Mouse (Mus musculus) midbrain, embryonic 14.5 days (tissue): ENCODE data around the gene Slc1a7. TPM values are rescaled to one million over a fixed set of nuclear protein-coding genes. Genes with fewer than 3 reads are reported as not detected.

Source experiments
- ATAC-seq: fragments of 200-750 bp; cut with Nextera tagmentation; 2 replicates; pipeline ENCODE4 v1.8.0; 2017; ENCODE audit warnings: moderate number of reproducible peaks, moderate library complexity; ENCODE audit not compliant: low FRiP score, low TSS enrichment
- DNase-seq: peaks from one replicate; pipeline ENCODE4 v3.0.0-alpha.2; 2015
- H3K27ac ChIP-seq: fragments of 300-500 bp; sonication (generic); replicated peaks from 2 replicates; pipeline ENCODE4 v1.5.1; 2014; ENCODE audit warnings: mild to moderate bottlenecking, low read depth, low read length, moderate library complexity
- H3K27me3 ChIP-seq: fragments of 300-500 bp; sonication (generic); 2 replicates; pipeline ENCODE4 v1.6.1; 2014; ENCODE audit warnings: low read length, control low read depth, mixed read lengths; ENCODE audit not compliant: control insufficient read depth, insufficient read depth
- H3K36me3 ChIP-seq: fragments of 300-500 bp; sonication (generic); 2 replicates; pipeline ENCODE4 v1.6.1; 2014; ENCODE audit warnings: low read length, control low read depth; ENCODE audit not compliant: control insufficient read depth, insufficient read depth
- H3K4me1 ChIP-seq: fragments of 300-500 bp; sonication (generic); 2 replicates; pipeline ENCODE4 v1.6.1; 2014; ENCODE audit warnings: mild to moderate bottlenecking, antibody characterized with exemption, low read length, control low read depth; ENCODE audit not compliant: control insufficient read depth, insufficient read depth
- H3K4me2 ChIP-seq: fragments of 300-500 bp; sonication (generic); 2 replicates; pipeline ENCODE4 v1.6.1; 2014; ENCODE audit warnings: mild to moderate bottlenecking, low read length, moderate library complexity
- H3K4me3 ChIP-seq: fragments of 300-500 bp; sonication (generic); replicated peaks from 2 replicates; pipeline ENCODE4 v1.5.1; 2014; ENCODE audit warnings: low read depth, low read length
- H3K9ac ChIP-seq: fragments of 300-500 bp; sonication (generic); replicated peaks from 2 replicates; pipeline ENCODE4 v1.6.1; 2014; ENCODE audit warnings: mild to moderate bottlenecking, low read length, moderate library complexity
- H3K9me3 ChIP-seq: fragments of 300-500 bp; sonication (generic); 2 replicates; pipeline ENCODE4 v1.6.1; 2016; ENCODE audit warnings: low read length, control low read depth, mixed read lengths; ENCODE audit not compliant: control insufficient read depth
- WGBS: fragments of 180-500 bp; shearing (Covaris S2); extraction: QIAGEN DNeasy Blood & Tissue Kit; methylation state at CpG from one replicate; pipeline ENCODE4 v1.1.7; 2014; 5-methylcytosine and 5-hydroxymethylcytosine counted together
- polyA plus RNA-seq: library from polyadenylated mRNA; unstranded; fragments of >200 nt; fragmentation: Nextera tagmentation; extraction: Ambion mirVana; gene quantifications from 2 replicates; pipeline ENCODE4 v1.2.1, GENCODE M21; 2014

Slc1a7 gene
- polyA plus RNA-seq, 1 experiment from 2014 or later: not detected

DNA sequence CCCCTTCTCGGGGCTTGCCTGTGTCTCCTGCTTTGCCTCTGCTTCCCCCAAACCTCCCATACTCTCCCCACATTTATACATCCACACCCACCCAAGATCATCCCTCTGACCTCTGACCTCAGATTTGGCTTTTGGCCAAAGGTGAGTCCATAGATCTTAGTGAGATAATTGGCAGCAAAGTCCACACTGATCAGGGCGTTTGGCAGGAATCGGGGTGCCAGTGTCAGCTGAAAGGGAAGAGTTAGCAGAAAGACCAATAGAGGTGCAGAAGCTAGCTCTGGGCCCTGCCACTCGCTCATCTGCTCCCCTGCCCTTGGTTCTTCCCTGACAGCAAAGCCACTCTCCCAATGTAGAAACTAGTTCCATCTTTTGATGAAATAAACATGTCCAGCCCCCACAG lies 55.1 kb downstream of the Slc1a7 start:
- no peak overlapping the region for H3K4me3 ChIP-seq
- WGBS: 79% methylated on average over 4 of the region's 4 CpGs

GRCm38 (mm10) chr4:108024641-108025040 lies 56.5 kb downstream of the Slc1a7 start:
- Histone ChIP-seq H3K9ac (no peak overlapping the region), H3K4me1 (no peaks in the 10 kb centered on the region), H3K9me3 (no peaks in the 10 kb centered on the region), H3K36me3 (no peaks in the 10 kb centered on the region), H3K4me3 (no peak overlapping the region), H3K4me2 (no peak overlapping the region), H3K27me3 (no peaks in the 10 kb centered on the region), H3K27ac (no peak overlapping the region)
- 64% methylated on average over 5 of the region's 5 CpGs for WGBS
- no peak for DNase-seq
- ATAC-seq: no peak

More for the DNA sequence above, 55.1 kb downstream of the Slc1a7 start:
- H3K9me3 ChIP-seq: no peaks in the 10 kb centered on the region
- 0 out of 2 replicates have a peak, but pooled peaks cover 2% of the 10 kb centered on the region for H3K4me1 ChIP-seq
- no peak overlapping the region for H3K27ac ChIP-seq
- no peak for DNase-seq
- ATAC-seq: no peak
- H3K27me3 ChIP-seq: no peaks in the 10 kb centered on the region
- no peak overlapping the region for H3K4me2 ChIP-seq
- no peaks in the 10 kb centered on the region for H3K36me3 ChIP-seq
- no peak overlapping the region for H3K9ac ChIP-seq

DNA sequence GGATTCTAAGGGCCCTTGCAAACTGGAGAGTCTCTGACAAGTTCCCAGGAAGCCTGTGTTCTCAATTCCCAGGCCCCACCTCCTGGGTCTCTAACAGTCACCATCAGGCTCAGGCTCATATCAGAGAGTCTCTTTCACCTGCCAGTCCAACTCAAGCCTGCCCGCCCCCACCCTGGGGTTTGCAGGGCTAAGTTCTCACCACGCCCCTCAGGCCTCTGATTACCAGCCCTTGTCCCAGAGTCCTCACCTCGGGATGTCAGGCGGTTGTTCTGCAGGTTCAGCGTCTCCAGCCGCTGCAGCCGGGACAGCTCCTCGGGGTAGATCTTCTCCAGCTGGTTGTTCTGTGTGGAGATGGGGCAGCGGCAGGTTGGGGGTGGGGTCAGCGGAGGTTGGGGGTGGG lies 57.1 kb downstream of the Slc1a7 start:
- Histone ChIP-seq H3K9ac (no peak overlapping the region), H3K27ac (no peak overlapping the region), H3K4me1 (no peaks in the 10 kb centered on the region), H3K4me2 (no peak overlapping the region), H3K4me3 (no peak overlapping the region), H3K9me3 (no peaks in the 10 kb centered on the region), H3K36me3 (no peaks in the 10 kb centered on the region), H3K27me3 (peaks cover 5% of the 10 kb centered on the region; the same call in 1 of the 2 replicates)
- ATAC-seq (no peak), DNase-seq (no peak)
- WGBS: 3% methylated on average over 10 of the region's 10 CpGs

DNA sequence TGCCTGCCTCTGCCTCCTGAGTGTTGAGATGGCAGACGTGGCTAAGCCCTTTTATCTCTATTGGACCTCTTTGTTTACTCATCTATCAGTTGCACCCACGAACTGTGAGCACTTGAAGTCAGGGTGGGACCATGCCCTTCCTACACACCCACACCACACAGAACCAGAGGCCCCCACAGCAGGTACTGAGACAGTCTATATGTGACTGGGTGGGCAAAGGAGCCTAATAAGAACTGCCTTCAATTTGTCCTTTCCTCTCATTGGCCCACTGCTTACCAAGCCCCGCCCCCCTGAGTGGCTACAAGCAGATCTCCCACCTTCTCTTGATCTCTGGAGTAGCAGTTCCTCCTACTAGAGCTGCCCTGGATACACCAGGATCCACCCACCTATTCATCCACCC lies 58.1 kb downstream of the Slc1a7 start:
- 39% methylated on average over 3 of the region's 3 CpGs for WGBS
- Histone ChIP-seq H3K4me3 (no peak overlapping the region), H3K4me2 (no peak overlapping the region), H3K4me1 (no peaks in the 10 kb centered on the region), H3K27me3 (peaks cover 14% of the 10 kb centered on the region), H3K9ac (no peak overlapping the region), H3K27ac (no peak overlapping the region), H3K9me3 (no peaks in the 10 kb centered on the region), H3K36me3 (no peaks in the 10 kb centered on the region)
- DNase-seq: no peak
- ATAC-seq: no peak

- Histone ChIP-seq H3K36me3 (no peaks in the 10 kb centered on the region), H3K9ac (peak overlapping the region; percentile 55), H3K4me2 (peak overlapping the region; percentile 99), H3K27me3 (peaks cover 37% of the 10 kb centered on the region), H3K9me3 (no peaks in the 10 kb centered on the region), H3K4me1 (no peaks in the 10 kb centered on the region), H3K27ac (no peak overlapping the region), H3K4me3 (peak overlapping the region; percentile 52)
- ATAC-seq (no peak; the same call in 1 of the 2 replicates), DNase-seq (peak; percentile 57)
- WGBS: 3% methylated on average over 22 of the region's 22 CpGs
Measured at GRCm38 (mm10) chr4:108030888-108031501, 62.9 kb downstream of the Slc1a7 start.

DNA sequence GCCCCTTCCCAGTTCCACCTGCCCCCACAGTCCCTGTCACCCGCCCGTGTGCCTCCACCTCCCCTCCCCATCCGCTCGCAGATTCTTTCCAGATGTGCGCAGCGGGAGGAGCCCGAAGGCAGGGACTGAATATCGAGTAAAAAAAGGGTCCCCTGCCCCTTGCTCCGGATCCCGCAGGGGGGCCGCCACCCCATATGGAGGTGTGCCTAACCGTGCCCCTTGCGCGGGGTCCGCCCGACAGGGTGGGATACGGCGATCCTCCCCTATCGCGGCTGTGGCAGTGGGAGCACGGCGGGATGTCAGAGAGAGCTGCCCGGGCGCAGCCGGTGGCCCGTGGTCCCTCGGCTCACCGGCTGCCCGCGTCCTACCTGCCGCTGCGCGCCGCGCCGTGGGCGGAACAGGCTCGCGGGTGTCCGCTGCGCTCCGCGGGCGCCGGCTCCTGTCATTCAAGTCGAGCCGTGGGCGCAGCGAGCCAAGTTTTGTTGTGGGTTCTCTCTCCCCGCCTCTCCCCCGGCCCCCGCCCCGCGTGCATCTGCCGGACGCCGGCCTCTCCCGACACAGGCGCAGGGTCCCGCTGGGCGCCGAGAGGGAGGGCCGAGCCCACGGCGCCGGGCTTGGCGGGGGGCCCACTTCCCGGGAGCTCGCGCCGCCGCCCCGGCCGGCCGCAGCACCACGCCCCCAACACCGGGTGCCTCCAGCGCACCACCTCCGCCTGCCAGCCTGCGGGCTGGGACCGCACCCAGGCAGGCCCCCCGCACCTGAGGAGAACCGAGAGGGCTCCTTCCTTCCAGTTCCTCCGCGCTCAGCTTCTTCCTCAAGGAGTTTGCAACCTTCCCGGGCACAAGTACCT lies 63.6 kb downstream of the Slc1a7 start:
- Histone ChIP-seq H3K27me3 (peaks cover 37% of the 10 kb centered on the region), H3K4me2 (peak overlapping the region; percentile 99), H3K9me3 (no peaks in the 10 kb centered on the region), H3K27ac (no peak overlapping the region), H3K36me3 (no peaks in the 10 kb centered on the region), H3K4me3 (peak overlapping the region; percentile 52), H3K4me1 (no peaks in the 10 kb centered on the region), H3K9ac (peak overlapping the region; percentile 55)
- DNase-seq (peak; percentile 72), ATAC-seq (no peak)
- WGBS: under 1% methylated on average over 80 of the region's 86 CpGs

GRCm38 (mm10) chr4:108032352-108032849 lies 64.3 kb downstream of the Slc1a7 start:
- ATAC-seq: no peak
- 47% methylated on average over 11 of the region's 11 CpGs for WGBS
- Histone ChIP-seq H3K4me1 (no peaks in the 10 kb centered on the region), H3K4me2 (peak overlapping the region; percentile 99), H3K9ac (peak overlapping the region; percentile 55), H3K36me3 (no peaks in the 10 kb centered on the region), H3K4me3 (peak overlapping the region; percentile 52), H3K27ac (no peak overlapping the region), H3K27me3 (peaks cover 37% of the 10 kb centered on the region), H3K9me3 (no peaks in the 10 kb centered on the region)
- no peak for DNase-seq

GRCm38 (mm10) chr4:108033041-108033764 lies 65.1 kb downstream of the Slc1a7 start:
- H3K4me1 ChIP-seq: no peaks in the 10 kb centered on the region
- H3K27me3 ChIP-seq: peaks cover 37% of the 10 kb centered on the region
- H3K27ac ChIP-seq: no peak overlapping the region
- 82% methylated on average over 8 of the region's 8 CpGs for WGBS
- no peak overlapping the region for H3K4me3 ChIP-seq
- H3K4me2 ChIP-seq: no peak overlapping the region
- no peak overlapping the region for H3K9ac ChIP-seq
- no peaks in the 10 kb centered on the region for H3K9me3 ChIP-seq
- H3K36me3 ChIP-seq: no peaks in the 10 kb centered on the region
- DNase-seq (no peak), ATAC-seq (no peak)
